Mouse (Mus musculus): ENCODE measurements around the gene Pxn. TPM values are rescaled to one million over a fixed set of nuclear protein-coding genes. Genes with fewer than 3 reads are reported as not detected.

The Pxn gene
- polyA plus RNA-seq, 1 experiment from 2014 or later: 56.1 TPM

- Histone ChIP-seq H3K4me3 (replicated peaks) (no peak overlapping the region), H3K36me3 (peaks cover 98% of the 10 kb centered on the region), H3K9ac (no peak overlapping the region), H3K27me3 (no peaks in the 10 kb centered on the region), H3K4me2 (no peak overlapping the region), H3K4me1 (peaks cover 7% of the 10 kb centered on the region; the same call in 1 of the 2 replicates), H3K27ac (no peak overlapping the region), H3K9me3 (replicated peaks) (peaks cover 11% of the 10 kb centered on the region)
- WGBS: 91% methylated on average over 5 of the region's 5 CpGs
- no peak for ATAC-seq (replicated peaks; ENCODE audit: low FRiP score)
These were observed 72.9 kb downstream of the Pxn start for GRCm38 (mm10) chr5:115579363-115579762.

GRCm38 (mm10) chr5:115580229-115581001, 73.9 kb downstream of the Pxn start:
- ATAC-seq (replicated peaks; ENCODE audit: low FRiP score): no peak
- H3K4me3 ChIP-seq (replicated peaks): no peak overlapping the region
- H3K4me2 ChIP-seq: no peak overlapping the region
- WGBS: 84% methylated on average over 14 of the region's 14 CpGs
- no peak overlapping the region for H3K27ac ChIP-seq
- no peaks in the 10 kb centered on the region for H3K4me1 ChIP-seq
- peaks cover 11% of the 10 kb centered on the region for H3K9me3 ChIP-seq (replicated peaks)
- H3K36me3 ChIP-seq: peaks cover 98% of the 10 kb centered on the region
- no peaks in the 10 kb centered on the region for H3K27me3 ChIP-seq
- H3K9ac ChIP-seq: no peak overlapping the region

DNA sequence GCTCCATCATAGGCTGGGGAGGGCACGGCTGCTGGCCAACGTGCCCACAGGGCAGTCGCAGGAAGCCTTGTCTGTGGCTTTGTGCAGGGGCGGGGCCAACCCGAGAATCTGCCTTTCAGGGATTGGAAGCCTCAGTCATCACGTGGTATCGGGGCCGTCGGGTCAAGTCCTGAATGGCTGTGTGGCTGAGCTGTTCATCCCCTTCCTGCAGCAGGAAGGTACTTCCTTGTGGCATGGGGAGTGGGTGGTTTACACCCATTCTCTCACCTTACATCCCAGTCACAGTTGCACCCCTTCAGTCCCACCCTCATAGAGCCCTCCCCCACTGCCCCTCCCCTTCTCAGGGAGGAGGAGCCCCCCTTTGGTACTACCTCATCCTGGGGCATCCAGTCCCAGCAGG, 75.2 kb downstream of the Pxn start:
- 96% methylated on average over 9 of the region's 9 CpGs for WGBS
- no peak overlapping the region for H3K9ac ChIP-seq
- no peaks in the 10 kb centered on the region for H3K4me1 ChIP-seq
- H3K36me3 ChIP-seq: peaks cover 99% of the 10 kb centered on the region
- no peak for ATAC-seq (replicated peaks; ENCODE audit: low FRiP score)
- no peak overlapping the region for H3K4me3 ChIP-seq (replicated peaks)
- H3K4me2 ChIP-seq: no peak overlapping the region
- no peak overlapping the region for H3K27ac ChIP-seq
- H3K27me3 ChIP-seq: no peaks in the 10 kb centered on the region
- H3K9me3 ChIP-seq (replicated peaks): peaks cover 11% of the 10 kb centered on the region

DNA sequence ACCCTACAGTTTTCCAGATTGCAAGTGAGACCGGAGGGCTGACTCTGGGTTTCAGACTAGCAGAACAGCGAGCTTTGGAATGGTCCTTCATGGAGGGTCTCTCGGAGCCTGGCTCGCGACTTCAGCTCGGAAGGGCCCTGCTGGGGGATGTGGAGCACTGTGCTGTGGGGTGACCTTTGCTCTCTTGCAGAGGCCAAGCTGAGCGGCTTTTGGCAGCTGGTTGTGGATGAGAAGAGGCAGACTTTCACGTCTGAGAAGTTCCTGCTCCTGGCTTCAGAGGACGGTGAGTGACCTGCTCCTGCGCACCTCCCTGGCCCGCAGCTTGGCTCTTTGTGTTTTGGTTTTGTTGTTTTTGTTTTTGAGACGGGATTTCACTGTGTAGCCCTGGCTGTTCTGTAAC, 79.1 kb downstream of the Pxn start:
- H3K4me2 ChIP-seq: no peak overlapping the region
- no peak for ATAC-seq (replicated peaks; ENCODE audit: low FRiP score)
- H3K27me3 ChIP-seq: no peaks in the 10 kb centered on the region
- H3K4me1 ChIP-seq: no peaks in the 10 kb centered on the region
- H3K27ac ChIP-seq: no peak overlapping the region
- H3K9me3 ChIP-seq (replicated peaks): peaks cover 11% of the 10 kb centered on the region
- peaks cover 98% of the 10 kb centered on the region for H3K36me3 ChIP-seq
- no peak overlapping the region for H3K4me3 ChIP-seq (replicated peaks)
- H3K9ac ChIP-seq: no peak overlapping the region
- 81% methylated on average over 12 of the region's 12 CpGs for WGBS

GRCm38 (mm10) chr5:115586166-115586565, 79.7 kb downstream of the Pxn start:
- Histone ChIP-seq H3K27me3 (no peaks in the 10 kb centered on the region), H3K4me1 (no peaks in the 10 kb centered on the region), H3K27ac (no peak overlapping the region), H3K36me3 (peaks cover 98% of the 10 kb centered on the region), H3K4me2 (no peak overlapping the region), H3K4me3 (replicated peaks) (no peak overlapping the region), H3K9ac (no peak overlapping the region), H3K9me3 (replicated peaks) (peaks cover 11% of the 10 kb centered on the region)
- ATAC-seq (replicated peaks; ENCODE audit: low FRiP score): no peak
- 91% methylated on average over 15 of the region's 15 CpGs for WGBS

DNA sequence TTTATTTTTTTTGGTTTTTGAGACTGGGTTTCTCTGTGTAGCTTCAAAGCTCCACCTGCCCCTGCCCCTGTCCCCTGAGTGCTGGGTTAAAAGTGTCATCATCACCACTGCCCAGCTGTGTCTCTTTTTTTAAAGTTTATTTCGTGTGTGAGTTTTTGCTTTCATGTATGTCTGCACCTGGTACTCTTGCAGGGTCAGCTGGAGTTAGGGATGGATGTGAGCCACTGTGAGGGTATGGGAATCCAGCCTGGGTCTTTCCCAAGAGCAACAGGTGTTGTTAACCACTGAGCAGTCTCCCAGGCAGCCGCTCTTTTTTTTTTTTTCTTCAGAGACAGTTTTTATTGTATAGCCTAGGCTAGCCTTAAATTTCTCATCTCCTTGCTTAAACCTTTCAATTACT, 80.3 kb downstream of the Pxn start:
- Histone ChIP-seq H3K4me2 (no peak overlapping the region), H3K9me3 (replicated peaks) (peaks cover 11% of the 10 kb centered on the region), H3K9ac (no peak overlapping the region), H3K27ac (no peak overlapping the region), H3K4me1 (no peaks in the 10 kb centered on the region), H3K36me3 (peaks cover 98% of the 10 kb centered on the region), H3K27me3 (no peaks in the 10 kb centered on the region), H3K4me3 (replicated peaks) (no peak overlapping the region)
- WGBS: 91% methylated on average over 2 of the region's 2 CpGs
- no peak for ATAC-seq (replicated peaks; ENCODE audit: low FRiP score)

GRCm38 (mm10) chr5:115591028-115591427, 84.6 kb downstream of the Pxn start:
- Histone ChIP-seq H3K4me1 (no peaks in the 10 kb centered on the region), H3K27ac (no peak overlapping the region), H3K4me3 (replicated peaks) (no peak overlapping the region), H3K9me3 (replicated peaks) (no peaks in the 10 kb centered on the region), H3K9ac (no peak overlapping the region), H3K36me3 (peaks cover 98% of the 10 kb centered on the region), H3K4me2 (no peak overlapping the region), H3K27me3 (no peaks in the 10 kb centered on the region)
- 80% methylated on average over 11 of the region's 11 CpGs for WGBS
- no peak for ATAC-seq (replicated peaks; ENCODE audit: low FRiP score)

GRCm38 (mm10) chr5:115591506-115591905, 85.0 kb downstream of the Pxn start:
- WGBS: 85% methylated on average over 2 of the region's 2 CpGs
- H3K9ac ChIP-seq: no peak overlapping the region
- no peak overlapping the region for H3K4me2 ChIP-seq
- no peak for ATAC-seq (replicated peaks; ENCODE audit: low FRiP score)
- H3K9me3 ChIP-seq (replicated peaks): no peaks in the 10 kb centered on the region
- H3K27me3 ChIP-seq: no peaks in the 10 kb centered on the region
- peaks cover 98% of the 10 kb centered on the region for H3K36me3 ChIP-seq
- H3K27ac ChIP-seq: no peak overlapping the region
- no peak overlapping the region for H3K4me3 ChIP-seq (replicated peaks)
- no peaks in the 10 kb centered on the region for H3K4me1 ChIP-seq

DNA sequence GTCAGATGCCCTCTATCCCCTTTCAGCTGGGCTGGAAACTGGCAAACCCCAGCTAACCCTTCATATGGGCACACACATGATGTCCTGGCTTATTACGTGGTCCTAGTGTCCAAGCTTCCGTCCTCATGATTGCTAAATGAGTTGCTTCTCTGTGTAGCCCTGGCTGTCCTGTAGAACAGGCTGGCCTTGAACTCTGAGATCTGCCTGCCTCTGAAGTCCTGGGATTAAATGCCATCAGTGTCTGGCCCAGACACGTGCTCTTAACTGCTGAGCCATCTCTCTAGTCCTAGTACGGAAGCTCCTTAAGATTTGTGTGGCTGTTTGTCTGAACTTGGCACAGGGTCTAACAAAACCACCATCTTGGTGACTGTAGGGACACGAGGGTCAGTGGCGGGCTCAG, 97.1 kb downstream of the Pxn start:
- ATAC-seq (replicated peaks; ENCODE audit: low FRiP score): no peak
- no peaks in the 10 kb centered on the region for H3K4me1 ChIP-seq
- no peak overlapping the region for H3K9ac ChIP-seq
- no peak overlapping the region for H3K4me3 ChIP-seq (replicated peaks)
- H3K36me3 ChIP-seq: peaks cover 97% of the 10 kb centered on the region
- 92% methylated on average over 6 of the region's 6 CpGs for WGBS
- H3K27ac ChIP-seq: no peak overlapping the region
- no peaks in the 10 kb centered on the region for H3K9me3 ChIP-seq (replicated peaks)
- H3K4me2 ChIP-seq: no peak overlapping the region
- no peaks in the 10 kb centered on the region for H3K27me3 ChIP-seq

Small RNAs within 50 kb of the gene (microRNA-seq; reads per million reads assigned to microRNA genes)
- not detected for gene Mir7029

Other genes with a start within 250 kb of the Pxn start
- gene Rnf10, start 233.8 kb upstream of the Pxn start, polyA plus RNA-seq (2015; fragmentation: Nextera tagmentation; extraction: Ambion mirVana): 134 and 142 TPM in 2 replicates
- 51.0 and 51.2 TPM in 2 replicates for gene Coq5, start 227.0 kb upstream of the Pxn start, polyA plus RNA-seq (2015; fragmentation: Nextera tagmentation; extraction: Ambion mirVana)
- 1,617 and 1,807 TPM in 2 replicates for gene Dynll1, start 205.7 kb upstream of the Pxn start, polyA plus RNA-seq (2015; fragmentation: Nextera tagmentation; extraction: Ambion mirVana)
- 301 and 315 TPM in 2 replicates for gene Srsf9, start 179.5 kb upstream of the Pxn start, polyA plus RNA-seq (2015; fragmentation: Nextera tagmentation; extraction: Ambion mirVana)
- gene Gatc, start 165.5 kb upstream of the Pxn start, polyA plus RNA-seq (2015; fragmentation: Nextera tagmentation; extraction: Ambion mirVana): 27.9 and 29.2 TPM in 2 replicates
- 56.2 and 58.2 TPM in 2 replicates for gene Triap1, start 165.5 kb upstream of the Pxn start, polyA plus RNA-seq (2015; fragmentation: Nextera tagmentation; extraction: Ambion mirVana)
- 981 and 995 TPM in 2 replicates for gene Cox6a1, start 157.7 kb upstream of the Pxn start, polyA plus RNA-seq (2015; fragmentation: Nextera tagmentation; extraction: Ambion mirVana)
- gene Msi1, start 77.1 kb upstream of the Pxn start, polyA plus RNA-seq (2015; fragmentation: Nextera tagmentation; extraction: Ambion mirVana): 21.1 and 22.0 TPM in 2 replicates
- 0.61 and 1.2 TPM in 2 replicates for gene Pla2g1b, start 40.4 kb upstream of the Pxn start, polyA plus RNA-seq (2015; fragmentation: Nextera tagmentation; extraction: Ambion mirVana)
- 24.6 and 25.0 TPM in 2 replicates for gene Sirt4, start 22.0 kb upstream of the Pxn start, polyA plus RNA-seq (2015; fragmentation: Nextera tagmentation; extraction: Ambion mirVana)
- 1,539 and 1,600 TPM in 2 replicates for gene Rplp0, start 52.8 kb downstream of the Pxn start, polyA plus RNA-seq (2015; fragmentation: Nextera tagmentation; extraction: Ambion mirVana)
- 44.3 and 49.3 TPM in 2 replicates for gene Gcn1l1, start 58.6 kb downstream of the Pxn start, polyA plus RNA-seq (2015; fragmentation: Nextera tagmentation; extraction: Ambion mirVana)
- gene Rab35, start 125.2 kb downstream of the Pxn start, polyA plus RNA-seq (2015; fragmentation: Nextera tagmentation; extraction: Ambion mirVana): 16.0 and 16.2 TPM in 2 replicates
- gene Bicdl1, start 224.9 kb downstream of the Pxn start, polyA plus RNA-seq (2015; fragmentation: Nextera tagmentation; extraction: Ambion mirVana): 10.6 and 12.0 TPM in 2 replicates